Mouse (Mus musculus) neural tube, embryonic 15.5 days (tissue): ENCODE measurements around the gene Slit3. TPM values are rescaled to one million over a fixed set of nuclear protein-coding genes. Genes with fewer than 3 reads are reported as not detected.

Experiments used
- ATAC-seq: fragments of 200-750 bp; cut with Nextera tagmentation; 2 replicates; pipeline ENCODE4 v1.8.0; 2017; ENCODE audit warnings: mild to moderate bottlenecking, moderate TSS enrichment, moderate library complexity; ENCODE audit not compliant: low FRiP score
- H3K27ac ChIP-seq: fragments of 300-500 bp; sonication (generic); replicated peaks from 2 replicates; pipeline ENCODE4 v1.5.1; 2015; ENCODE audit warnings: mild to moderate bottlenecking, inconsistent platforms
- H3K27me3 ChIP-seq: fragments of 300-500 bp; sonication (generic); replicated peaks from 2 replicates; pipeline ENCODE4 v1.6.1; 2015; ENCODE audit warnings: inconsistent platforms
- H3K36me3 ChIP-seq: fragments of 300-500 bp; sonication (generic); 2 replicates; pipeline ENCODE4 v1.6.1; 2015; ENCODE audit warnings: inconsistent platforms
- H3K4me1 ChIP-seq: fragments of 300-500 bp; sonication (generic); 2 replicates; pipeline ENCODE4 v1.6.1; 2015; ENCODE audit warnings: inconsistent platforms
- H3K4me2 ChIP-seq: fragments of 300-500 bp; sonication (generic); 2 replicates; pipeline ENCODE4 v1.6.1; 2015; ENCODE audit warnings: inconsistent platforms, mild to moderate bottlenecking, moderate library complexity
- H3K4me3 ChIP-seq: fragments of 300-500 bp; sonication (generic); replicated peaks from 2 replicates; pipeline ENCODE4 v1.5.1; 2015; ENCODE audit warnings: mild to moderate bottlenecking, inconsistent platforms
- H3K9ac ChIP-seq: fragments of 300-500 bp; sonication (generic); replicated peaks from 2 replicates; pipeline ENCODE4 v1.6.1; 2015; ENCODE audit warnings: mild to moderate bottlenecking, inconsistent platforms
- H3K9me3 ChIP-seq: fragments of 300-500 bp; sonication (generic); replicated peaks from 2 replicates; pipeline ENCODE4 v1.6.1; 2016; ENCODE audit warnings: inconsistent platforms
- WGBS: fragments of 180-500 bp; shearing (Covaris S2); methylation state at CpG from one replicate; pipeline ENCODE4 v1.1.7; 2015; ENCODE audit warnings: mixed read lengths; 5-methylcytosine and 5-hydroxymethylcytosine counted together
- polyA plus RNA-seq: library from polyadenylated mRNA; unstranded; fragments of >200 nt; fragmentation: Nextera tagmentation; extraction: Ambion mirVana; gene quantifications from 2 replicates; pipeline ENCODE4 v1.2.1, GENCODE M21; 2015

The Slit3 gene
- polyA plus RNA-seq, 1 experiment from 2014 or later, result 26.2 TPM

DNA sequence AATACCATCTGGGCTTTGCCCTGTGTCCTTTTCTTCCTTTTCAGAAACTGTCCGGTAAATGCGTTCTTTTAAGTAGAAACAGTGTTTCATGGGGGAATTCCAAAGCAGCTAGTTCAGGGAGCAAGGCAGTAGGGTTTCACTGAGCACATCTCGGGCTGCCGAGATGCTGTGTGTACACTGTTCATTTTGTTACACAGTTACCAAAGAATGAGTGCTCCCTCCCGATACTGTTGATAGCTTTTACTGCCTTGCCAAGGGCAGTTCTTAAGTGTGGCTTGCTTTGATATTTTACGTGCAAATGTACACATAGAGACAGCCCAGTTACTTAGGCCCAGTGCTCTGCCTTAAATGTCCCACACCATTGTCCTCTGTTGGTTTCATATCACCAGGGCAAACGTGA is 516.1 kb downstream of the Slit3 start:
- 0 out of 2 replicates have a peak, but pooled peaks cover 3% of the 10 kb centered on the region for H3K27me3 ChIP-seq
- H3K27ac ChIP-seq, result no peak overlapping the region
- H3K9ac ChIP-seq, result no peak overlapping the region
- H3K4me1 ChIP-seq, result peaks cover 13% of the 10 kb centered on the region
- H3K9me3 ChIP-seq, result no peaks in the 10 kb centered on the region
- H3K4me3 ChIP-seq, result no peak overlapping the region
- no peaks in the 10 kb centered on the region for H3K36me3 ChIP-seq
- 75% methylated on average over 7 of the region's 7 CpGs for WGBS
- no peak for ATAC-seq
- H3K4me2 ChIP-seq, result no peak overlapping the region

DNA sequence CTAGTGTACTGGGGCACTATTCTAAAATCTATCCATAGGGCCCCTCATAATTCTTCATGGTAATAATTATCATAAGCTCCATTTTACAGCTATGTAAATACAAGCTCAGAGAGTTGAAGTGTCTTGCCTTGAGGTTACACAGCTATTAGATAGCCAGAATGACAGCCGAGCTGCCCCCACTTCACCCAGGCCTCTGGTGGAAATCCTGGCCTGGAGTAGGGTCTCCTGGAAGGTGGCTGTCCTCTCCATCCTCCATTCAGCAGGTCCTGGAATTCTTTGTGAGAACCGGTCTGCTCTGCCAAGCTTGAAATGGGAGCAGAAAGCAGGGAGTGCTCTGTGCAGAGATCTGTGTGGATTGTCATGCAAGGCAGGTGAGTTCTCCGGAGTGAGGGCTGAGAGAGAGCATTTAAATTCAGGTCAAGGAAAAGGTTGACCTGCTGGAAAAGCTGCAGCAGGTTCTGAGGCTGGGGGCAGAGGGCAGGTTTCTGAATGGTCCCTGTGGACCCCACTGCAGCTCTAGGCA is 517.9 kb downstream of the Slit3 start:
- Histone ChIP-seq H3K27me3 (0 out of 2 replicates have a peak, but pooled peaks cover 3% of the 10 kb centered on the region), H3K4me2 (peak overlapping the region; percentile 26; the same call in 1 of the 2 replicates), H3K9ac (no peak overlapping the region), H3K27ac (no peak overlapping the region; the same call in 1 of the 2 replicates), H3K4me3 (no peak overlapping the region), H3K4me1 (peaks cover 13% of the 10 kb centered on the region), H3K36me3 (no peaks in the 10 kb centered on the region), H3K9me3 (no peaks in the 10 kb centered on the region)
- WGBS, result 15% methylated on average over 3 of the region's 3 CpGs
- peak; percentile 54; the same call in 1 of the 2 replicates for ATAC-seq

DNA sequence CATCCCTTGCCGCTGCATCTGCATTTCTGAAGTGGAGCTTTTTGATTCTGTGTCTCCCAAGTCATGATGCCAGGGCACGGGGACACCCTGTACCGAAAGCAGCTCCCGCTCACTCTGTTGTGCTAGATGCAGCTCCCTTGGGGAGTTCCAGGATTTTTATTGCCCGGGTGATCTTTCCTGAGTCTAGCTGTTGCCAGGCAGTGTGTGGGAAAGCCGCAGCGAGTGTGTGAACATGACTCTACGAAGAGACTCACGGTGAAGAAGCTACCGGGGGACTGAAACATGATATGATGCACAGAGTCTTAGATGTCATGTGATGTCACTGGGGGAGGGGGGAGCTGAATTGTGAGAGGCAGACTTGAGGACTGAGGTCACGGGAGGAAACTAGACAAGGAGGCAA is 518.4 kb downstream of the Slit3 start:
- H3K27me3 ChIP-seq, result 0 out of 2 replicates have a peak, but pooled peaks cover 3% of the 10 kb centered on the region
- peak overlapping the region; percentile 26; the same call in 1 of the 2 replicates for H3K4me2 ChIP-seq
- peak; percentile 28; the same call in 1 of the 2 replicates for ATAC-seq
- no peak overlapping the region; the same call in 1 of the 2 replicates for H3K27ac ChIP-seq
- 20% methylated on average over 11 of the region's 11 CpGs for WGBS
- no peaks in the 10 kb centered on the region for H3K9me3 ChIP-seq
- no peak overlapping the region for H3K4me3 ChIP-seq
- H3K4me1 ChIP-seq, result peaks cover 13% of the 10 kb centered on the region
- no peak overlapping the region for H3K9ac ChIP-seq
- H3K36me3 ChIP-seq, result no peaks in the 10 kb centered on the region

DNA sequence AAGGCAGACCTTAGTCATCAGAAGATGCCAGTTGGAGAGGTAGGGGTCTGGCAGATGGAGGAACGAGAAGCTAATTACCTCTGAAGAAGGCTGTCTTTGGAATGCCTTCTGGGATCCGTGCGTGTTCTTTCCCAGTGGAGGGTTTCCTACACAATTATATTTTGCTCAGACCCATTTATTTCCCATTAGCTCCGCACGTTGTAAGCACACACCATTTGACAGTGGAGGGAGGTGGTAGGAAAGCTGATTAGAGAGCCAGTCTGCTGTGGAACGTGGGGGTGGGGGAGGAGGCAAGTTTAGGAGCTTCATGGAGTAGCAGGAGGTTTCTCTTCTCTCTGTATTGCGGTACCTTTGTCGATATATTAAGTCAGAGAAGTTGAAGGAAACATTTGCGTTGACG is 530.3 kb downstream of the Slit3 start:
- no peak for ATAC-seq
- H3K27ac ChIP-seq, result no peak overlapping the region
- 0 out of 2 replicates have a peak, but pooled peaks cover 5% of the 10 kb centered on the region for H3K4me1 ChIP-seq
- H3K27me3 ChIP-seq, result peaks cover 3% of the 10 kb centered on the region
- no peak overlapping the region for H3K9ac ChIP-seq
- H3K4me2 ChIP-seq, result no peak overlapping the region
- no peaks in the 10 kb centered on the region for H3K9me3 ChIP-seq
- H3K4me3 ChIP-seq, result no peak overlapping the region
- no peaks in the 10 kb centered on the region for H3K36me3 ChIP-seq
- WGBS, result 57% methylated on average over 10 of the region's 10 CpGs

DNA sequence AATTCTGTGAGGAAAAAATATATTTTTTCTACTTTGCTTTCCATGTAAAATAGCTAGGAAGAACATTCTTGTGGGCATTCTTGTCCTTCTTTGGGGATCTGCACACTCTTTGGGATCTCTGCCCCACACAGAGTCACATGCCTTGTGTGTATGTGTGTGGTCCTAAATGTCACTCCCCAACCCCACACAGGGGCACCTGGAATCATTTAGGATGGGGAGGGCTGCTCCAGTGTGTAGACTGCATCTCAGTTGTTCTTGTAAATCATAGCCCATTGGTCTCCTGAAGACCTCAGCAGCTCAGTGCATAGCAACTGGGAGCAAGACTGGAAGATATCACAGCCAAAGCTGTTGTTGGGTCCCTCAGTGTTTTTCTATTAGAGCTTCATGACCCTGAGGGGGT is 534.8 kb downstream of the Slit3 start:
- Histone ChIP-seq H3K9ac (no peak overlapping the region), H3K4me3 (no peak overlapping the region), H3K4me2 (no peak overlapping the region), H3K27me3 (peaks cover 3% of the 10 kb centered on the region; the same call in 1 of the 2 replicates), H3K27ac (no peak overlapping the region), H3K36me3 (no peaks in the 10 kb centered on the region), H3K9me3 (no peaks in the 10 kb centered on the region), H3K4me1 (0 out of 2 replicates have a peak, but pooled peaks cover 5% of the 10 kb centered on the region)
- ATAC-seq, result no peak

DNA sequence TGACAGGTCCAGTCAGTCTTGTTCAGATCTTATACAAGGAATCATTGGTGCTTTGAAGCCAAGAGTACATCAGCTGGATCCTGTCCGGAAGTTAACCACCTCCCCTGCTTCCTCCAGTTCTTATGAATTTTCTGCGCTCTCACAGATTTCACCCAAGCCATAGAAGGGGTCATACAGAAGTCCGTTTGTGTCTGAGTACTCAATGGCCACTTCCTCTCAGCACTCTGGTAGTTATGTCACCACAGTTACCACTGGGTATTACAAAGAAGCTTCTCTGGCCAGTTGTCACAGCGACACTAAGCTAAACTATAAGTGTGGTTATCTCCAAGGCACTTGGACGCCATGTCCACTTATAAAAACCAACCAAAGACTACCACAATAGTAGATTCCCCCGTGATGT is 536.6 kb downstream of the Slit3 start:
- WGBS, result 85% methylated on average over 6 of the region's 6 CpGs
- no peaks in the 10 kb centered on the region for H3K9me3 ChIP-seq
- H3K4me1 ChIP-seq, result no peaks in the 10 kb centered on the region
- peaks cover 7% of the 10 kb centered on the region; the same call in 1 of the 2 replicates for H3K27me3 ChIP-seq
- H3K4me2 ChIP-seq, result no peak overlapping the region
- no peak overlapping the region for H3K27ac ChIP-seq
- no peaks in the 10 kb centered on the region for H3K36me3 ChIP-seq
- no peak for ATAC-seq
- H3K9ac ChIP-seq, result no peak overlapping the region
- H3K4me3 ChIP-seq, result no peak overlapping the region

DNA sequence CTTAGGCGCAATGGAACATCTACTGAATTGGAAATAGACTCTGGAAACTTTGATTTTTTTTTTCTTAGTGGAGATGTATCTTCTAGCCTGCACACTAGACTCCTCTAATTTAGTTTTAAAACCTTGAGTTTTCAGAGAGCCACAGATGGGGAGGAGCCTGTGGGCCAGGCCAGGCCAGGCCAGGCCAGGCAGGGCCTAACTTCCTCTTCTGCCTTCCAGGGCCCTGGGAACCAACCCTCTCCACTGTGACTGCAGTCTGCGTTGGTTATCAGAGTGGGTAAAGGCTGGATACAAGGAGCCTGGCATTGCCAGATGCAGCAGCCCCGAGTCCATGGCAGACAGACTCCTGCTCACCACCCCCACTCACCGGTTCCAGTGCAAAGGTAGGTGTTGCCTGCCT is 539.9 kb downstream of the Slit3 start:
- Histone ChIP-seq H3K27ac (no peak overlapping the region), H3K9ac (no peak overlapping the region), H3K27me3 (peaks cover 11% of the 10 kb centered on the region; the same call in 1 of the 2 replicates), H3K4me3 (no peak overlapping the region), H3K9me3 (no peaks in the 10 kb centered on the region), H3K4me1 (no peaks in the 10 kb centered on the region; the same call in 1 of the 2 replicates), H3K36me3 (no peaks in the 10 kb centered on the region), H3K4me2 (no peak overlapping the region)
- 89% methylated on average over 4 of the region's 4 CpGs for WGBS
- no peak for ATAC-seq

DNA sequence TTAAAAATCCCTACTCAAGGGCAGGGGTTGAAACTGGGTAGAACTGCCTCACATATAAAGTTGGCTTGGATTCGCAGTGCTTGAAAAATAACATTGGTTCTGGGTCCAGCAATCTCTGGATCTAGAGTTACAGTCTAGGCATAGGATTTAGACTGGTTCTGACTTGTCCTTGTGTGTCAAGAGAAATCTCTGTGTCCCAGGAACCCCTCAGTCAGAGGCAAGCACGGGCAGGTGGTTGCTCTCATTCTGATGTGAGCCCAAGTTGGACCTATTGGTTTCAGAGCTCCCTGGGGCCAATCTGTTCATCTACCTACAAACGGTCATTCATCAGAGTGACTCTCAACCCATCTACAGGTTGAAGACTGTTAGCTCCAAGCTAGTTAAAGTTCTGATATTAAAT is 541.9 kb downstream of the Slit3 start:
- Histone ChIP-seq H3K4me3 (no peak overlapping the region), H3K27me3 (0 out of 2 replicates have a peak, but pooled peaks cover 8% of the 10 kb centered on the region), H3K9me3 (no peaks in the 10 kb centered on the region), H3K4me2 (no peak overlapping the region), H3K4me1 (no peaks in the 10 kb centered on the region; the same call in 1 of the 2 replicates), H3K36me3 (no peaks in the 10 kb centered on the region), H3K27ac (no peak overlapping the region), H3K9ac (no peak overlapping the region)
- no peak for ATAC-seq
- WGBS, result 89% methylated on average over 3 of the region's 3 CpGs

DNA sequence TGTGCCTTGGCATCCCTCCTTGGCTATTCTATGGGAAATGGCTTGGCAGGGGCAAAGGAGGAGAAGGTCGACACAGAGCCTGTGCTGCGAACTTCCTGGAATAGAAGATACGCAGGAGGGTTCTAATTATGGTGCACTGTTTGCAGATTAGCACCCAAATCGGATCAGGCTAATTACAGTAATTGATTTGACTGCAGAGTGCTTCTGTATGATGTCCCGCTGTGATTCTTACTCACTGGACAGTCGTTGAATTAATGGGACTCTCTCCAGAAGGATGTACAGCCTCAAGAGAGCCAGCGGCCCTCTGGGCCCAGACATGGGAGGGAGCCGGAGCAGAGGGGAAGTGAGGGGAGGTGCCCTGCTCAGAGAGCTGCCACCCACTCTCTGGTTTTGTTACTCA is 542.6 kb downstream of the Slit3 start:
- no peak overlapping the region for H3K27ac ChIP-seq
- no peak for ATAC-seq
- H3K27me3 ChIP-seq, result 0 out of 2 replicates have a peak, but pooled peaks cover 8% of the 10 kb centered on the region
- H3K4me2 ChIP-seq, result no peak overlapping the region
- no peaks in the 10 kb centered on the region for H3K36me3 ChIP-seq
- no peak overlapping the region for H3K9ac ChIP-seq
- no peaks in the 10 kb centered on the region for H3K9me3 ChIP-seq
- no peak overlapping the region for H3K4me3 ChIP-seq
- 31% methylated on average over 8 of the region's 8 CpGs for WGBS
- H3K4me1 ChIP-seq, result peaks cover 2% of the 10 kb centered on the region

DNA sequence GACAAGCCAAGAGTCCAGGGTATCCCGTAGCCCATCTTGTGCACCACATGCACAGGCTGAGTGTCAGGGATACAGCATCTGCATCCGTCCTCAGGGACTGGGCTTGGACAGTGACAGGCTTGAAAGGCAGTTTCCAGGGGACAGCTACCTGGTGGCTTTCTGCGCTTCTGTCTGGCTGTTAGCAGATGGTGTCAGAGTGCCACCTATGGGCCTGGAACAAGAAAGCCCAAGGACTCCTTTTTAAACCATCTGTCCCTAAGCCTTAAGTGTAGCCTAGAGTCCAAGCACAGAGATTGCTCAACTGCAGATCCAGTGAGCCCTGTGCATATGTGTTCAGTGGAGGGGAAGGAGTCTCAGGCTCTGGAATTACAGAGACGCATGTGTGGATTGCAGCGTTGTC is 544.0 kb downstream of the Slit3 start:
- peak; percentile 40; the same call in 1 of the 2 replicates for ATAC-seq
- no peaks in the 10 kb centered on the region for H3K36me3 ChIP-seq
- 0 out of 2 replicates have a peak, but pooled peaks cover 8% of the 10 kb centered on the region for H3K27me3 ChIP-seq
- H3K27ac ChIP-seq, result no peak overlapping the region
- 62% methylated on average over 5 of the region's 5 CpGs for WGBS
- H3K4me3 ChIP-seq, result no peak overlapping the region
- H3K9ac ChIP-seq, result no peak overlapping the region
- H3K4me1 ChIP-seq, result peaks cover 6% of the 10 kb centered on the region
- H3K4me2 ChIP-seq, result no peak overlapping the region
- H3K9me3 ChIP-seq, result no peaks in the 10 kb centered on the region

DNA sequence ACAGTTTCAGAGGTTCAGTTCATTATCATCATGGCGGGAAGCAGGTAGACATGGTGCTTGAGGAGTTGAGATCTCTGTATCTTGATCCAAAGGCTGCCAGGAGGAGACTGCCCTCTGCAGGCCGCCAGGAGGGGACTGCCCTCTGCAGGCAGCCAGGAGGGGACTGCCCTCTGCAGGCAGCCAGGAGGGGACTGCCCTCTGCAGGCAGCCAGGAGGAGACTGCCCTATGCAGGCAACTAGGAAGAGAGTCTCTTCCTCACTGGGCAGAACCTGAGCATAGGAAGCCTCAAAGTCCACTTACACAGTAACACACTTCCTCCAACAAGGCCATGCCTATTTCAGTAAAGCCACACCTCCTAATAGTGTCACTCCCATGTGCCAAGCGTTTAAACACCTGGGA is 546.4 kb downstream of the Slit3 start:
- no peak overlapping the region for H3K4me2 ChIP-seq
- peaks cover 6% of the 10 kb centered on the region for H3K4me1 ChIP-seq

DNA sequence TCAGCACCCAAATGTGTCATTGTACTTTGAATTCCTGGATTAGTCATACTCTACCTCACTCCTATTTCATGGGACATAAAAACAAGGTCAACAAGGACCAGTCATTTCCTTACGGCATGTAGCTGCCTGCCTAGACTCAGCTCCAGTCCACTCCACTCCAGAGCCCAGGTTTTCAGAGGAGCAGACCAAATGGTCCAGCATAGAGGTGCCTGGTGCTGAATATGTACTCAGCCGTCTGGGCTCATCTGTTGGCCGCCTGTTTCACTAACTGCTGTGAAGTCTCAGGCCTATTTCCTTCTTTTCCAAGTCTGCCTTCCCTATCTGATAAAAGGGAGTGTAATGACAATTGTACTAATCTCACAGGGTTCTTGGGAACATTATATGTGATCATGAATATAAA is 547.1 kb downstream of the Slit3 start:
- H3K4me3 ChIP-seq, result no peak overlapping the region
- H3K36me3 ChIP-seq, result no peaks in the 10 kb centered on the region
- 40% methylated on average over 3 of the region's 3 CpGs for WGBS
- no peak overlapping the region for H3K27ac ChIP-seq
- H3K27me3 ChIP-seq, result no peaks in the 10 kb centered on the region
- H3K9ac ChIP-seq, result no peak overlapping the region
- H3K9me3 ChIP-seq, result no peaks in the 10 kb centered on the region
- H3K4me2 ChIP-seq, result no peak overlapping the region
- no peak for ATAC-seq
- peaks cover 6% of the 10 kb centered on the region for H3K4me1 ChIP-seq

More for the DNA sequence above, 546.4 kb downstream of the Slit3 start:
- Histone ChIP-seq H3K27me3 (0 out of 2 replicates have a peak, but pooled peaks cover 4% of the 10 kb centered on the region), H3K36me3 (no peaks in the 10 kb centered on the region), H3K4me3 (no peak overlapping the region), H3K9ac (no peak overlapping the region), H3K27ac (no peak overlapping the region), H3K9me3 (no peaks in the 10 kb centered on the region)
- ATAC-seq, result no peak
- 60% methylated on average over 3 of the region's 3 CpGs for WGBS
